Mouse (Mus musculus) thymus, adult 2 months (tissue): ENCODE measurements around the gene Slc39a3.

Experiments used
- CTCF ChIP-seq: fragments of 200-500 bp; IDR thresholded peaks from 2 replicates; pipeline ENCODE4 v1.5.1; 2012; ENCODE audit warnings: mild to moderate bottlenecking, control low read depth, low read length, moderate library complexity, borderline replicate concordance; ENCODE audit not compliant: control insufficient read depth, poor library complexity, insufficient read depth; ENCODE audit errors: extremely low read depth
- POLR2A ChIP-seq: fragments of 200-500 bp; IDR thresholded peaks from 2 replicates; pipeline ENCODE4 v1.6.1; 2012; ENCODE audit warnings: mild to moderate bottlenecking, low read length, control low read depth, moderate library complexity; ENCODE audit not compliant: control insufficient read depth, poor library complexity, insufficient read depth; ENCODE audit errors: extremely low read depth

GRCm38 (mm10) chr10:81080008-81080655 lies 42.9 kb upstream of the Slc39a3 start:
- TF ChIP-seq CTCF, result no peak
- TF ChIP-seq POLR2A, result no peak
